Mouse (Mus musculus) midbrain, embryonic 15.5 days (tissue): ENCODE results near the gene Hrasls5. TPM values are rescaled to one million over a fixed set of nuclear protein-coding genes. Genes with fewer than 3 reads are reported as not detected.
A peak's percentile ranks its signal among the peaks of the same experiment; 100 is the strongest.

Source experiments
- ATAC-seq: fragments of 200-750 bp; cut with Nextera tagmentation; replicated peaks from 2 replicates; pipeline ENCODE4 v1.8.0; 2017; ENCODE audit warnings: moderate TSS enrichment
- H3K27ac ChIP-seq: fragments of 300-500 bp; sonication (generic); 2 replicates; pipeline ENCODE4 v1.5.1; 2015; ENCODE audit warnings: mild to moderate bottlenecking, inconsistent platforms
- H3K27me3 ChIP-seq: fragments of 300-500 bp; sonication (generic); replicated peaks from 2 replicates; pipeline ENCODE4 v1.6.1; 2015; ENCODE audit warnings: inconsistent platforms
- H3K36me3 ChIP-seq: fragments of 300-500 bp; sonication (generic); replicated peaks from 2 replicates; pipeline ENCODE4 v1.6.1; 2015; ENCODE audit warnings: inconsistent platforms
- H3K4me1 ChIP-seq: fragments of 300-500 bp; sonication (generic); 2 replicates; pipeline ENCODE4 v1.6.1; 2015; ENCODE audit warnings: inconsistent platforms
- H3K4me2 ChIP-seq: fragments of 300-500 bp; sonication (generic); 2 replicates; pipeline ENCODE4 v1.6.1; 2015; ENCODE audit warnings: inconsistent platforms, mild to moderate bottlenecking, moderate library complexity
- H3K4me3 ChIP-seq: fragments of 300-500 bp; sonication (generic); 2 replicates; pipeline ENCODE4 v1.5.1; 2015; ENCODE audit warnings: mild to moderate bottlenecking, inconsistent platforms
- H3K9ac ChIP-seq: fragments of 300-500 bp; sonication (generic); 2 replicates; pipeline ENCODE4 v1.6.1; 2015; ENCODE audit warnings: mild to moderate bottlenecking, inconsistent platforms
- H3K9me3 ChIP-seq: fragments of 300-500 bp; sonication (generic); 2 replicates; pipeline ENCODE4 v1.6.1; 2016; ENCODE audit warnings: inconsistent platforms
- WGBS: fragments of 180-500 bp; shearing (Covaris S2); methylation state at CpG from one replicate; pipeline ENCODE4 v1.1.7; 2015; ENCODE audit warnings: mixed read lengths; 5-methylcytosine and 5-hydroxymethylcytosine counted together
- polyA plus RNA-seq: library from polyadenylated mRNA; unstranded; fragments of >200 nt; fragmentation: Nextera tagmentation; extraction: Ambion mirVana; gene quantifications from 2 replicates; pipeline ENCODE4 v1.2.1, GENCODE M21; 2015

Gene Hrasls5
- polyA plus RNA-seq, 1 experiment from 2014 or later: not detected

DNA sequence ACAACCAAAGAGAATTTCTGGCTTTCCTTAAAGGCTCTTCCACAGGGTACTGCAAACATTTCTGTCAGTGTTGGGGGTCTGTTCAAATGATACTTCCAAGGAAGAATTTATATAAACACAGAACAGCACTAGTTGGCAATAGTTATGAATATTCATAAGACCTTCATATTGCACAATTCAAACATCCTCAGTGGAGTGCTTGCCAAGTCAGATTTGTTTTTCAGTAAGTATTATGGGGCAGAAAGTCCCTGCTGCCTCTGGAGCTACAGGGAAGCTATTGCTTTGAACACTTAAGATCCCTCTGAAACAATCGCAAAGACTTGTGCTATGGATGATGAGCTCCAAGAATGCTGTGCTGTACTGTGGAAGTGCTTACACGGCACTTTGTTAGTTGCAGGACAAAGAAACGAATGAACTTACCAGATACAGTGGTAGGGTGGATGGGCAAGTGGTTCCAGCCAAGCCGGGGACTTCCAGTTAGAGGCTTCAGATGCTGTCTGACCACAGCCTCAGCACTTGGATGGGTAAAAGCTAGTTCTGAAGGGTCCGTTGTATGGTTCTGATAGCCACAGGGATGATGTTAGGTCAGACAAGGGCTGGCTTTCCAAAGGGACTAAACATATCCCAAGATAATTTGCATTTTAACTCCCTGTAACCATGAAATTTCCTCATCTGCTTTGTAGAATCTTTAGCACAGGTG lies 4.0 kb downstream of the Hrasls5 start:
- Histone ChIP-seq H3K4me3 (no peak overlapping the region), H3K27me3 (peaks cover 3% of the 10 kb centered on the region; the same call in 1 of the 2 replicates), H3K4me2 (no peak overlapping the region), H3K27ac (no peak overlapping the region), H3K9me3 (no peaks in the 10 kb centered on the region), H3K4me1 (peaks cover 12% of the 10 kb centered on the region), H3K9ac (no peak overlapping the region), H3K36me3 (no peaks in the 10 kb centered on the region)
- 78% methylated on average over 5 of the region's 5 CpGs for WGBS
- no peak for ATAC-seq

DNA sequence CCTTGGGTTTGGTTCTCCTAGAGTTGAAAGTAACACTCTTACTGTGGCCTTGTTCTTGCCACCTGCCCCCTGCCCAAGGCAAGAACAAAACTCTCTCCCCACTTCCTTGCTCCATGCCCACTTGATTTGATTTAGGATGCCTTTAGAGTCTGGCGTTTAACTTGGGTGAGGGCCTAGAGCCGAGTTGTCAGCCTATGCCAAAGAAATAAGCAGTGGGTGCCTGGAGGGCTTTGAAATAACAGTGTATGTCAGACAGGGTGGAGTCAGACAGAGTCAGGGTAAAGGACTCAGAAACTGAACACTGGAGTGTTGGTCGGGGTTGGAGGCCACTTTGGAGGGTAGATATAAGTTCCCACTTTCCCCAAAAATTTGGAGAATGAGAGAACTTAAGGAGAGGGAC lies 4.7 kb downstream of the Hrasls5 start:
- no peak for ATAC-seq
- H3K4me2 ChIP-seq: no peak overlapping the region
- 66% methylated on average over 3 of the region's 3 CpGs for WGBS
- H3K36me3 ChIP-seq: no peaks in the 10 kb centered on the region
- no peak overlapping the region for H3K4me3 ChIP-seq
- H3K9me3 ChIP-seq: no peaks in the 10 kb centered on the region
- H3K27me3 ChIP-seq: no peaks in the 10 kb centered on the region; the same call in 1 of the 2 replicates
- H3K4me1 ChIP-seq: peaks cover 6% of the 10 kb centered on the region; the same call in 1 of the 2 replicates
- H3K27ac ChIP-seq: no peak overlapping the region
- H3K9ac ChIP-seq: no peak overlapping the region

DNA sequence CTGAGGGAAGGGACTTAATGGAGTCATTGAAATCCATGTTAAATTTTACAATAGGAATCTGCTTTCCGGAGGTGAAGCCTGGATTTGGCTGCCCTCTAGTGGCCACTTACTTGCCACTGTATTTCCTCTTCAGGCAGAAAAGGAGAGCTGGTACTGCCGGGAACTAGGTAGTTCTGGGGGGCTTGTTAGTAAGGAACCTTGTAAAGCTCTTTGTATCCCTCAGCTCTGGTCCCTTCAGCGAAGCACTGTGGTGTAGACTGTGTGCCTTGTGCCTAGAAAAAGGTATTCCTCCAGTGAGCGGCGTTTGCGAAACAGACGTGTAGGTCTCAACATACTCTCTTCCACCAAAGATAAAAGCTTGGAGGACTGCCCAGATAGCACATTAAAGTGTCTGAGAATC lies 5.4 kb downstream of the Hrasls5 start:
- no peak overlapping the region for H3K4me3 ChIP-seq
- H3K4me2 ChIP-seq: no peak overlapping the region
- no peak overlapping the region for H3K27ac ChIP-seq
- H3K36me3 ChIP-seq: no peaks in the 10 kb centered on the region
- H3K9me3 ChIP-seq: no peaks in the 10 kb centered on the region
- no peak overlapping the region for H3K9ac ChIP-seq
- 47% methylated on average over 7 of the region's 7 CpGs for WGBS
- ATAC-seq: peak; percentile 27; the same call in 1 of the 2 replicates
- H3K4me1 ChIP-seq: peaks cover 2% of the 10 kb centered on the region; the same call in 1 of the 2 replicates
- H3K27me3 ChIP-seq: no peaks in the 10 kb centered on the region

DNA sequence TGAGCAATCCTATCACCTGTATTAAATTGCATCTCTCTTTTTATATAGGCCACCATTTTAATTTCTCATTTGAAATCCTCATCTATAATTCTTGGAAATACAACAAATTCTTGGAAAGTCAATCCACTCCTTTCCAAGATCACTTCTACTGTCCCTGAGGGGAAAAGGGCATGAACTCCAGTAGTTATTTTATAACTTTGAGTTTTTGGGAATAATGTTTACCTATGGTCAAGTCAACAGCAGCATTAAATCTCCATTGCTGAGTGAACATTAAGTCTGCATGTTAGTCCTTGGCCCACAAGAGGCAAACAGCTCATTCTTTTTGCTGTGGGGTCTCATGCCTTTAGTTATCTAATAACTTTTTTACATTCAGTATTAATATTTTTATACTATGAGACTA lies 20.7 kb downstream of the Hrasls5 start:
- no peak for ATAC-seq

DNA sequence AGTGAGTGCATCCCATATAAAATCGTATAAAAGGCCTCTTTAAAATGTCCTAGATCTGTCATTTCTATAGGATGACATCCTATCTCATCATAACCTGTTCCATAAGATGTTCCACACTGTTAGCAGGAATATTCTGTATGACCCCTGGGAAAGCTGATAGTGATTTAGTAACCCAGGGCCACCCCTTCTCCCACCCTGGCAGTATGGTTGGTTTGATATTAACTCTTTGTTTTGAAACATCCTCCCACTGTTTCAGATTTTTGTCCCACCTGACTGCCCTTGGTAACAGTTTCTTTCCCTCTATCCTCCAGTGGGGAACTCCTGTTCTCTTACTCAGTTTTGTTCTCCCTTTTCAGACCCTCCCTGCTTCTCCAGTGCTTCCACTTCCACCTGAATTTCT lies 21.4 kb downstream of the Hrasls5 start:
- Histone ChIP-seq H3K4me3 (no peak overlapping the region), H3K27ac (no peak overlapping the region), H3K4me2 (no peak overlapping the region), H3K4me1 (no peaks in the 10 kb centered on the region), H3K9me3 (no peaks in the 10 kb centered on the region), H3K9ac (no peak overlapping the region), H3K36me3 (no peaks in the 10 kb centered on the region), H3K27me3 (no peaks in the 10 kb centered on the region)
- no peak for ATAC-seq
- 79% methylated on average over 1 of the region's 1 CpGs for WGBS

More for the DNA sequence above, 20.7 kb downstream of the Hrasls5 start:
- no peak overlapping the region for H3K9ac ChIP-seq
- H3K4me1 ChIP-seq: no peaks in the 10 kb centered on the region
- no peaks in the 10 kb centered on the region for H3K36me3 ChIP-seq
- no peak overlapping the region for H3K27ac ChIP-seq
- H3K9me3 ChIP-seq: no peaks in the 10 kb centered on the region
- H3K27me3 ChIP-seq: no peaks in the 10 kb centered on the region
- no peak overlapping the region for H3K4me3 ChIP-seq
- no peak overlapping the region for H3K4me2 ChIP-seq

DNA sequence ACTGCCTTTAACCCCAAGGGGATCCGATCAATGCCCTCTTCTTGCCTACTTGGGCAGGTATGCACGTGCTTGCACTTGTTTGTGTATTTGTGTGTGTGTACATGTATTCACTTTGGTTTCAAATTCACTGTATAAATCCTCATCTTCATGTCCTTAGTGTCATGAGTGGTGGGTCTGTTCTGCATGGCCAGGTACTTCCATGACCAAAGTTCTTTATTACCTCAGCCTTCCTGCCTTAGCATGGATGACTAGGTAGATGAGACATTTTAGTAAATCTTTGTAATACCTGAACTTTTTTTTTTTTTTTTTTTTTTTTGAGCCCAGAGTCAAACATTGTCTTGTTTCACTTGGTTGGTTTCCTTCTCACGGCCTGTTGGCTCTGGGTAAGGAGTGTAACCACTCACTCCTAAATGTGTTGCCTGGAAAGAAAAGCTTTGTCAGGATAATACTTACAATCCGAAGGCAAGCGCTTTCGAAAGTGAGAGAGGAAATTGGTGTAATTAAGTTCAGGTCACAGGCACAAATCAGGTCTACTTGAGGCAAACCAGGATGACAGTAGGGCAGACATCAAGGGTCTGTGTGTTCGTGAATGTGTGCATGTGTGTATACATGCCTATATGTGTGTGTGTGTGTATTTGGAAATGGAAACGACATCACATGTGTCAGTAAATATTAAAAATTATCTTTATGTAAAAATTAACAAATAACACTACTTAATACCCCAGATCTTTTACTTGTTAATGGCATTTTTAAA lies 36.7 kb downstream of the Hrasls5 start:
- no peak for ATAC-seq
- WGBS: 85% methylated on average over 8 of the region's 8 CpGs

DNA sequence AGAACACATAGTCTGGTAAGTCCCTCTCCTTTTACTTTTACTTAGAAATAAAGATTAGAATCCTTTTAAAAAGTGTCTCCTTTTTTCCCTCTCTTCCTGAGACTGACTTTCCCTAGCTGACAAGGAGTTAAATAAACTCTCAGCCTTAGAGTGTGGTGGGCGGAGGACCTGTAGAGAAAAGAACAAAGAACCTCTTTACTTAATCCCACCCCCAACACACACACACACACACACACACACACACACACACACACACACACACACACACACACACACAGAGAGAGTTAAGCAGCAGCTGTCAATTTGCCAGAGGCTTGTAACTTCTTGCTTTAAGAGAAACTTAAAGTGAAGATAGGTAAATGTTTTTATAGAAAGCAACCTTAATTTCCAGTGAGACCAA lies 59.7 kb downstream of the Hrasls5 start:
- H3K4me3 ChIP-seq: no peak overlapping the region
- WGBS: 16% methylated on average over 1 of the region's 1 CpGs
- no peak for ATAC-seq

More for the DNA sequence above, 36.7 kb downstream of the Hrasls5 start:
- Histone ChIP-seq H3K4me2 (no peak overlapping the region), H3K36me3 (no peaks in the 10 kb centered on the region), H3K9ac (no peak overlapping the region), H3K4me1 (no peaks in the 10 kb centered on the region), H3K27ac (no peak overlapping the region), H3K9me3 (no peaks in the 10 kb centered on the region), H3K4me3 (no peak overlapping the region), H3K27me3 (no peaks in the 10 kb centered on the region)

DNA sequence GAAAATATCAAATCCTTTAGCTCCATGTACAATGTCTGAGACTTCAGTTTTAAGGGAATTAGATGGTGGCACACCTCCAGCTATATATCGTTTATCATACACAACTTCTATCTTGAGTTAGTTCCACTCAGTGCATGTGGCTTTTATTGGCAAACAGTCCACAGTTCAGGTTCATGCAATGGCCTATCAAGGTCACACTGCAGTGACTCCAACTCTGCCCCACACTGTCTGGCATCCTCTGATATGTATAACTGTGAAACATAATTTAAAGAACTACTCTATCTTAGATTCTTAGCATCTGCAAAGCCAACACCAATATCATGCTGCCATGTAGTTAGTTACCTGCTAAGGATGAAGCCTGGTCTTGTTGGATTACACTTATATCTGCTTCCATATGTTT lies 75.6 kb downstream of the Hrasls5 start:
- no peaks in the 10 kb centered on the region for H3K9me3 ChIP-seq
- ATAC-seq: no peak
- no peak overlapping the region for H3K4me3 ChIP-seq
- H3K4me1 ChIP-seq: no peaks in the 10 kb centered on the region
- H3K27me3 ChIP-seq: no peaks in the 10 kb centered on the region
- no peak overlapping the region for H3K27ac ChIP-seq
- H3K36me3 ChIP-seq: no peaks in the 10 kb centered on the region
- H3K4me2 ChIP-seq: no peak overlapping the region
- H3K9ac ChIP-seq: no peak overlapping the region
- 80% methylated on average over 1 of the region's 1 CpGs for WGBS

More for the DNA sequence above, 59.7 kb downstream of the Hrasls5 start:
- Histone ChIP-seq H3K4me2 (no peak overlapping the region), H3K4me1 (no peaks in the 10 kb centered on the region), H3K27me3 (no peaks in the 10 kb centered on the region), H3K27ac (no peak overlapping the region), H3K9ac (no peak overlapping the region), H3K9me3 (no peaks in the 10 kb centered on the region), H3K36me3 (no peaks in the 10 kb centered on the region)

Other genes starting within 250 kb of the Hrasls5 start
- 35.6 and 40.3 TPM in 2 replicates for gene Spindoc, start 229.5 kb upstream of the Hrasls5 start, polyA plus RNA-seq
- gene 2700081O15Rik, start 194.9 kb upstream of the Hrasls5 start, polyA plus RNA-seq: 15.9 and 16.0 TPM in 2 replicates
- 644 and 648 TPM in 2 replicates for gene Rtn3, start 129.3 kb upstream of the Hrasls5 start, polyA plus RNA-seq
- 6.5 TPM in 2 replicates for gene Atl3, start 118.5 kb upstream of the Hrasls5 start, polyA plus RNA-seq
- 3.0 TPM in 2 replicates for gene Pla2g16, start 55.1 kb upstream of the Hrasls5 start, polyA plus RNA-seq
- 0.29 and 0.34 TPM in 2 replicates for gene Lgals12, start 5.3 kb upstream of the Hrasls5 start, polyA plus RNA-seq
- gene Slc22a19, start 98.8 kb downstream of the Hrasls5 start, polyA plus RNA-seq: 0.09 TPM in 1 of 2 replicates, not detected in the other
- gene Slc22a26, start 190.1 kb downstream of the Hrasls5 start, polyA plus RNA-seq: not detected in 2 replicates